Mouse (Mus musculus) forebrain, embryonic 16.5 days (tissue): ENCODE measurements around the gene Cabin1. TPM values are rescaled to one million over a fixed set of nuclear protein-coding genes. Genes with fewer than 3 reads are reported as not detected.

Experiments used
- ATAC-seq: fragments of 200-750 bp; cut with Nextera tagmentation; 2 replicates; pipeline ENCODE4 v1.8.0; 2017; ENCODE audit warnings: mild to moderate bottlenecking, moderate library complexity
- H3K27ac ChIP-seq: fragments of 300-500 bp; sonication (generic); 2 replicates; pipeline ENCODE4 v1.5.1; 2014; ENCODE audit warnings: low read length, control low read depth
- H3K27me3 ChIP-seq: fragments of 300-500 bp; sonication (generic); replicated peaks from 2 replicates; pipeline ENCODE4 v1.6.1; 2014; ENCODE audit warnings: low read length; ENCODE audit not compliant: control insufficient read depth, insufficient read depth
- H3K36me3 ChIP-seq: fragments of 300-500 bp; sonication (generic); 2 replicates; pipeline ENCODE4 v1.6.1; 2014; ENCODE audit not compliant: control insufficient read depth, insufficient read depth
- H3K4me1 ChIP-seq: fragments of 300-500 bp; sonication (generic); replicated peaks from 2 replicates; pipeline ENCODE4 v1.6.1; 2014; ENCODE audit warnings: low read length; ENCODE audit not compliant: control insufficient read depth, insufficient read depth
- H3K4me2 ChIP-seq: fragments of 300-500 bp; sonication (generic); 2 replicates; pipeline ENCODE4 v1.6.1; 2014; ENCODE audit warnings: mild to moderate bottlenecking, low read length, control low read depth
- H3K4me3 ChIP-seq: fragments of 300-500 bp; sonication (generic); replicated peaks from 2 replicates; pipeline ENCODE4 v1.5.1; 2014; ENCODE audit warnings: mild to moderate bottlenecking, low read length, control low read depth
- H3K9ac ChIP-seq: fragments of 300-500 bp; sonication (generic); replicated peaks from 2 replicates; pipeline ENCODE4 v1.6.1; 2014; ENCODE audit warnings: low read depth, low read length, control low read depth
- H3K9me3 ChIP-seq: fragments of 300-500 bp; sonication (generic); 2 replicates; pipeline ENCODE4 v1.6.1; 2016; ENCODE audit warnings: low read length; ENCODE audit not compliant: control insufficient read depth
- WGBS: fragments of 180-500 bp; shearing (Covaris S2); extraction: QIAGEN DNeasy Blood & Tissue Kit; methylation state at CpG from one replicate; pipeline ENCODE4 v1.1.7; 2014; 5-methylcytosine and 5-hydroxymethylcytosine counted together
- polyA plus RNA-seq: library from polyadenylated mRNA; unstranded; fragments of >200 nt; fragmentation: Nextera tagmentation; extraction: Ambion mirVana; gene quantifications from 2 replicates; pipeline ENCODE4 v1.2.1, GENCODE M21; 2015

Gene Cabin1
- polyA plus RNA-seq, 1 experiment from 2014 or later: 41.1 TPM

DNA sequence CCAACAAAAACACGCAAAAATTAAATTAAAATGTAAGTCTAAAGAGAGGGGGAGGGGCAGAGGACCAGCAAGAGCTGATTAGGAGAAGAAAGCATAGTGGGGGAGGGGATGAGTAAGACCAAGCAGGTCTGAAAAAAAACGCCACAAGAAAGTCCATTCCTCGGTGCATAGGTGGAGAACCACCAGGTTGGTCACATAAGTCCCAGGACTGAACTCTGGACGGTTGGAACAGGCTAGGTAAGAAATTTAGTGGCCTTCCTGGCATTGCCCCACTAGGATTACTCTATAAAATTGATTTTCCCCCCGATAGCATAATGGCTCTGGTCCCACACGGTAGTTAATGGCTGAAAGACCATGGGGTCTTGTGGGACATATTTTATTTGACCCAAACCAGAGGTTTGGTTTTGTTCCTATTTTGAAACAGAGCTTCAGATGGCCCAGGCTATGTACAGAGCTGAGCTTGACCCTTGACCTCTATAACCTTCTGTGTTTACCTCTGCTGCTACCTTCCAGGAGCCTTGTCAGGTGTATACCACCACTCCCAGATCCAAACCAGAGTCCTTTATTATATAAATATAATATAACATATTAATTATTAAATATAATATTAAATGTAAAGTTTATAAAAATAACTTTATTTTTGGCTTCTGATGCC, 25.1 kb upstream of the Cabin1 start:
- no peak overlapping the region for H3K4me2 ChIP-seq
- no peak for ATAC-seq
- no peaks in the 10 kb centered on the region for H3K9me3 ChIP-seq
- no peak overlapping the region for H3K4me3 ChIP-seq
- H3K4me1 ChIP-seq: no peaks in the 10 kb centered on the region
- no peaks in the 10 kb centered on the region for H3K36me3 ChIP-seq
- H3K27ac ChIP-seq: no peak overlapping the region
- 76% methylated on average over 6 of the region's 6 CpGs for WGBS
- H3K9ac ChIP-seq: no peak overlapping the region
- H3K27me3 ChIP-seq: no peaks in the 10 kb centered on the region

DNA sequence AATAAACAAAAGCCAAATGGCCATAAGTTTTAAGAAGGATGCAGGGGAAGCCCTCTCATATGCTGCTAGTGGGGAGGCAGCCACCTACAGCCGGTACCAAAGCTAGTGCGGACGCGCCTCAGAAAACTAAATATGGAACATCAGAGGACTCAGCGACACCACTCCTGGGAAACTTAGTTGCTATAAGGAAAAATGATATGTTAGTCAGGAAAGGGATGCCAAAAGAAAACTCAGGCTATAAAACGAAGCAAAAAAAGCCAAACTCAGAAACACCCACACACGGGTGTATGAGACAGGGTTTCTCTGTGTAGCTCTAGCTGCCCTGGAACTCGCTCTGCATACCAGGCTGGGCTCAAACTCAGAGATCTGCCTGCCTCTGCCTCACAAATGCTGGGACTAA, 24.1 kb upstream of the Cabin1 start:
- Histone ChIP-seq H3K4me3 (no peak overlapping the region), H3K27me3 (0 out of 2 replicates have a peak, but pooled peaks cover under 1% of the 10 kb centered on the region), H3K27ac (no peak overlapping the region), H3K9me3 (no peaks in the 10 kb centered on the region), H3K36me3 (no peaks in the 10 kb centered on the region), H3K9ac (no peak overlapping the region), H3K4me2 (no peak overlapping the region), H3K4me1 (no peaks in the 10 kb centered on the region)
- no peak for ATAC-seq
- WGBS: 96% methylated on average over 8 of the region's 8 CpGs

DNA sequence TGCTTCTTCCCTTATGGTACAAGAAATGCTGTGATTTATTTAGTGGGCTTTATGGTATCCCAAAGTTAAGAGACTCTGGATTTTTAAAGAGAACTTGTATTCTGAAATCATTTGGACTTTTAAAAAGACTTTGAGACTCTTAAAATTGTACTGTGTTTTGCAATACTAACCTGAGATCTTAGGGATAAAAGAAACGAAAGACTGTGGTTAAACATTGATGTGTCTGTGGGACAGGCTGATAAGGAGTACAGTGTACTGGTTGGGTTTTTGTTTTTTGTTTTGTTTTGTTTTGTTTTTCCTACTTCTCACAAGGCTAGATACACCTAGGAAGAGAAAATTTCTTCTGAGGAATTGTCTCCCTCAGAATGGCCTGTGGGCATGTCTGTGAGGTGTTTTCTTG, 21.3 kb upstream of the Cabin1 start:
- Histone ChIP-seq H3K27me3 (peaks cover 6% of the 10 kb centered on the region; the same call in 1 of the 2 replicates), H3K4me3 (no peak overlapping the region), H3K4me1 (peaks cover 9% of the 10 kb centered on the region), H3K9ac (no peak overlapping the region), H3K4me2 (no peak overlapping the region), H3K9me3 (no peaks in the 10 kb centered on the region), H3K27ac (no peak overlapping the region), H3K36me3 (no peaks in the 10 kb centered on the region)
- WGBS: 80% methylated on average over 1 of the region's 1 CpGs
- ATAC-seq: no peak

DNA sequence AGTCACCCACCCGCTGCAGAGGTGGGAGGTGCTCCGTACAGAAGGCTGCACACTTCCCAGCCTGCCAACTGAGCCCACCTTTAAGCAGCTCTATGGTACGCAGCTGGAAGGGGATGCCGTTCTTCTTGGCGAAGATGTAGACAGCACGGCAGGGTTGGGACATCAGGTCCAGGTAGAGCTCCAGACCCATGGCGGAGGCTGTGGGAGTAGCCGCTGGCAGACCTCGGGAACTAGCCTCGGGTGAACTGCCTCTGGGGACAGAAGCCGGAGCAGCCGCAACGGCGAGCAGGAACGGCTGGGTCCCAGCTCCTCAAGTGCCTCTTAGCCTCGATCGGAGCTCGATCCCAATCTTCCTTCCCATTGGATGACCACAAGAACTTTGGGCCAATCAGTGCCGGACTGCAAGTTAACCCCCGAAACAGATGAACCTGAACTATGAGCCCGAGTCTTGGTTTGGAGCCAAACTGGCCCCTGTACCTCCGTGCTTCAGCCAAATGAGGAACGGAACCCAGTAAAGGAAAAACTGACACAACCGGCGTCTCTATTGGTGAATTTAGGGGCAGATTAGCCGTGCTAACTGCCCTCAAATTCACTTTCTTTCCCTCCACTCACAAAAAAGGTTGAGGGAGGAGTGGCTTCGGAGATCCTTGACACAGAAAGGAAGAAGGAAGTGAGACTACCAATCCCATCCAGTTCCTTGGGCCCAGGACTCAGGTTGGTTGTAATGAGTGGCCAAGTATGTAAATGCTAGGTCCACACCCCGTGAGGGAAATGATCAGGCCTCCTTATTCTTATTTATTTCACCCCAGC, 16.8 kb upstream of the Cabin1 start, which contains the start of the genes Gm20441 and Gstt3:
Gm20441 (minus strand) TSS at position 186 of the 810 bp plus-strand sequence.
Gstt3 (minus strand) TSS at position 646 of the 810 bp plus-strand sequence.
- WGBS: under 1% methylated on average over 28 of the region's 28 CpGs
- no peaks in the 10 kb centered on the region for H3K36me3 ChIP-seq
- peak within 1 kb of the TSS; percentile 57 for H3K4me2 ChIP-seq
- no peak for ATAC-seq
- no peak within 1 kb of the TSS for H3K27ac ChIP-seq
- H3K4me3 ChIP-seq: peak within 1 kb of the TSS; percentile 32
- peak within 1 kb of the TSS; percentile 39 for H3K9ac ChIP-seq
- peaks cover 18% of the 10 kb centered on the region for H3K27me3 ChIP-seq
- H3K4me1 ChIP-seq: peaks cover 9% of the 10 kb centered on the region
- no peaks in the 10 kb centered on the region for H3K9me3 ChIP-seq

DNA sequence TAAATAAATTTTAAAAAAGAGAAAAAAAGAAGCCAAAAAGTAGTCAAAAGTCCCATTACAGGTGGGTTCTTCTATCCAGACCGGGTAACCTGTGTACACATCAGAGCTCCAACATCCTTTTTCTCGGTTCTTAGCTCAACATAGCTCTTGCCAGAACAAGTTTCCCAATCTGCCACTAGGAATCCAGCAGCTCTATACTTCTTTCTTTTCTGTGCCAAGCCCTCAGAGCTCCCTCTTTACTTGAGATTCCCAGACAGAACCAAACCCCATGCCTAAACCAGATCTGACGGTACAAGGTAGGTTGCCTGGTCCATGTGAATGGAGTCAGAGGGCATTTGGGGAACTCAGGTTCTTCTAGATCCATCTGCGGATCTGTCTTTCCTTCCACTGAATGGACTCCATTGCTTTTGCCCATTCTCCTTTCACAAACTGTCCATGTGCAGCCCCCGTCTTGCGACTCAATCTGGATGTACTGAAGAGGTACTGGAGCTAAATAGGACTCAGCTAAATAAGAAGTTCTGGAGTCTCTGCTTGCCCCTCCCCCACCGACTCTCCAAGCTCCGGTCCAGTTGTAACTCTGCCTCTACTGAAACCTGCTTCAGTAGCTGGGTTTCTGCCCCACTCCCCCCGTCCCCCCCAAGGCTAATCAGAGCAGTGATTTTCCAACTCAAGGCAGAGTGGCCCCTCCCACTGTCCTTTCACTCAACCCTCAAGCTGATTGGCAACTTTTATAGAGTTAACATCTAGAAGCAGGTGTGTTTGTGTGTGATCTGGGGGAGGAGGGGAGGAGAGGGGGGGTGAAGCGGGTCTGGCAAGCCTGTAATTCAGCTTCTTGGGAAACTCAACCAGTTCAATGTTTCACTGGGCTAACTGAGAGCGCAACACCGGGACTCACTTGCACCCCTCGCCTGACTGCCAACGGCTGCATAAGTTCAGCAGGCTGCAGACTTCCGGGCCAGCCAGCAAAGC, 15.3 kb upstream of the Cabin1 start:
- Histone ChIP-seq H3K27me3 (peaks cover 18% of the 10 kb centered on the region), H3K36me3 (no peaks in the 10 kb centered on the region), H3K9me3 (no peaks in the 10 kb centered on the region), H3K9ac (no peak overlapping the region), H3K27ac (no peak overlapping the region), H3K4me1 (peaks cover 9% of the 10 kb centered on the region), H3K4me3 (no peak overlapping the region), H3K4me2 (no peak overlapping the region)
- no peak for ATAC-seq
- WGBS: 39% methylated on average over 15 of the region's 15 CpGs

DNA sequence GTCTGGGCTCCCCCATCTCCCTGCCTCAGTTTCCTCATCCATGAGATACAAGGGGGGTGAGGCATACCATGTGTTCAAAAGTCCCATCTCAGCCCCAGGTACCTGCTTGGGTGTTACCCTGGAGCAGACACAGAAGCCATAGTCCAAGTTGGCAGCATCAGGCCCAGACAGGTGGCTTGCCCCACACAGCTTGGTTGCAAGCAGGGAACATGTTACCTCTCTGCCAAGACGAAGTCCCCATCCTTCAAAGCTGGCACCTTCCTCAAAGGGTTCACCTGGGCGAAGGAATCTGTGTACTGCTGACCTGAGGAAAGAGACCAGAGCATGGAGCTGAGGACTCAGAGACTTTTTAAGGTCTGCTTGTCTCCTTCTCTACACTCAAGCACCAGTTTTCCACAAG, 13.7 kb upstream of the Cabin1 start:
- no peak overlapping the region for H3K9ac ChIP-seq
- no peaks in the 10 kb centered on the region for H3K36me3 ChIP-seq
- H3K27me3 ChIP-seq: peaks cover 16% of the 10 kb centered on the region
- H3K9me3 ChIP-seq: no peaks in the 10 kb centered on the region
- no peak overlapping the region for H3K4me2 ChIP-seq
- no peak for ATAC-seq
- no peak overlapping the region for H3K4me3 ChIP-seq
- 79% methylated on average over 2 of the region's 2 CpGs for WGBS
- H3K4me1 ChIP-seq: peaks cover 10% of the 10 kb centered on the region
- H3K27ac ChIP-seq: no peak overlapping the region

DNA sequence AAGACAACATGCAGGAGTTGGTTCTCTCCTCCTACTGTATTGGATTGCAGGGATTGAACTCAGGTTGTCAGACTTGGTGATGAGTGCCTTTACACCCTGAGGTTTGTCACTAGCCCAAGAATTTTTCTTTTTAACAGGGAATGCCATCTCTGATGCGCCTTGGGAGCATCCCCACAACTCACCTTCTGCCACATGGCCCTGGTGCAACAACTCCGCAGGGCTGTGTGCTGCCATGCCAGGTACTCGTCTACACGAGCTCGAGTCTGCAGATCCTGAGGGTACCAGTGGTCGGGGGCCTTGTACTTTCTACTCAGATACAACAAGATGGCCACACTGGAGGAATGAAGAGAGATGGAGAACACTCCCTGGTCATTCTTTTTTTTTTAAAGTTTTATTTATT, 12.4 kb upstream of the Cabin1 start:
- Histone ChIP-seq H3K9ac (no peak overlapping the region), H3K4me2 (no peak overlapping the region), H3K4me3 (no peak overlapping the region), H3K27ac (no peak overlapping the region), H3K9me3 (no peaks in the 10 kb centered on the region), H3K4me1 (peaks cover 18% of the 10 kb centered on the region), H3K27me3 (peaks cover 16% of the 10 kb centered on the region), H3K36me3 (no peaks in the 10 kb centered on the region)
- no peak for ATAC-seq
- whole genome bisulfite sequencing: 92% methylated on average over 6 of the region's 6 CpGs

DNA sequence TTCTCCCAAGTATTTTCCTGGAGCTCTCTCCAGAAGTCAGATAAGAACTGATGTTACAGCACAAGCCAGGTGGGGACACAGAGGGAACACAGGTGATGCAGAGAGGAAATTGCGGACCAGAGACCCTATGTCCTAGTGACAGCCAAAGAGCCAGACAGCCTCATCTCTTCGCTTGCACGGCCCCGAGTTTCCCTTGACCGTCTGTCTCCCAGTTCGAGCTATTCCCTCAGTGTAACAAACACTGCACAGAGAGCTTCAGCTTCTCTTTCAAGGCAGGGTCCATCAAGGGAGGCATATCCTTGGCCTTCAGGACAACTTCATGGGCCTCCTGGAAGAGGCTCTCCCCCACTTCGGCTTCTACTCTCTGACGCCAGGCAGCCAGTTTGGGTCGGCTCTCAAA, 10.4 kb upstream of the Cabin1 start:
- no peak for ATAC-seq
- Histone ChIP-seq H3K36me3 (no peaks in the 10 kb centered on the region), H3K9ac (no peak overlapping the region), H3K4me2 (no peak overlapping the region), H3K9me3 (no peaks in the 10 kb centered on the region), H3K4me1 (peaks cover 9% of the 10 kb centered on the region), H3K27me3 (peaks cover 7% of the 10 kb centered on the region), H3K27ac (no peak overlapping the region), H3K4me3 (no peak overlapping the region)
- WGBS: 95% methylated on average over 9 of the region's 9 CpGs

DNA sequence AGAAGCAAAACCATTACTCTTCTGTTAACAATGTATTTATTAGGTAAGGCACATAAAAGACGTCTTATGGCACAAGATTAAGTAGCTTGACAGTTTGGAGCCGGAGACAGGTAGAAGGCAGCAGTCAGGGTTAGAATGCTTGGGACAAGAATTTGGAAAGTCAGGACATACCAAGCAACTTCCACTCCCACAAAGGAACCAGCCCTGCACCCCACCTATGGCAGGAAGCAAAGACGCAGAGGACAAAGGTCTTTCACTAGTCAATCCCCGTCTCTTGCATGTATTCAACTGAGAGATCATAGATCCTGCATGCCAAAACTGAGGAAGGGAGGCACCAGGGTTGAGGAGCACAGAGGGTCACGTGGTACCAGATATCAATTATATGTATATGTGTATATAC, 10.0 kb upstream of the Cabin1 start:
- Histone ChIP-seq H3K9me3 (no peaks in the 10 kb centered on the region), H3K4me3 (no peak overlapping the region), H3K4me1 (peaks cover 9% of the 10 kb centered on the region), H3K27ac (no peak overlapping the region), H3K4me2 (no peak overlapping the region), H3K36me3 (no peaks in the 10 kb centered on the region), H3K9ac (no peak overlapping the region), H3K27me3 (peaks cover 3% of the 10 kb centered on the region)
- 87% methylated on average over 5 of the region's 5 CpGs for WGBS
- ATAC-seq: no peak
